Mouse (Mus musculus): ENCODE measurements around the gene Mst1.
A peak's percentile ranks its signal among the peaks of the same experiment; 100 is the strongest.

The Mst1 gene

GRCm38 (mm10) chr9:108056361-108057261 is 23.6 kb upstream of the Mst1 start:
- no peak for DNase-seq (ENCODE audit: low spot score in 2 of 2)

- DNase-seq (ENCODE audit: low spot score in 2 of 2), result no peak
Measured at GRCm38 (mm10) chr9:108057262-108057562, 23.0 kb upstream of the Mst1 start.

DNA sequence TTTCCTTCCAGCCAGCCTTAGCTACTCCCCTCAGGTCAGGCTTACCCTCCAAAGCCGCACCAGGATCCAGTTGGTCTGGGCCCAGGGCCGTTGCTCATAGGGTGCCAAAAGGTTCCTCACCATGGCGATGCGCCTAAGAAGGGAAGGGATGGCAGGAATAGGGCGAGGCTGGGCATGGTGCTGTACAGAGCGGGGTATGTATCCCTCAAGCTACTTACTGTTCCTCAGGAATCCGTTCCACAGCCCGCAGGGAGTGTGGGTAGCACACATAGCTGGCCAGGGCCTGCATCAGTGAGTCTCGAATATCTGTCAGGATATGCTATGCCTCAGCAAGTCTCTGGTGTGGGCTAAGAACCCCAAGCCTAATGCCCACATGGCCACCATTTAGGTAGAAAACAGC is 21.9 kb upstream of the Mst1 start:
- no peak for DNase-seq (ENCODE audit: low spot score in 2 of 2)

DNA sequence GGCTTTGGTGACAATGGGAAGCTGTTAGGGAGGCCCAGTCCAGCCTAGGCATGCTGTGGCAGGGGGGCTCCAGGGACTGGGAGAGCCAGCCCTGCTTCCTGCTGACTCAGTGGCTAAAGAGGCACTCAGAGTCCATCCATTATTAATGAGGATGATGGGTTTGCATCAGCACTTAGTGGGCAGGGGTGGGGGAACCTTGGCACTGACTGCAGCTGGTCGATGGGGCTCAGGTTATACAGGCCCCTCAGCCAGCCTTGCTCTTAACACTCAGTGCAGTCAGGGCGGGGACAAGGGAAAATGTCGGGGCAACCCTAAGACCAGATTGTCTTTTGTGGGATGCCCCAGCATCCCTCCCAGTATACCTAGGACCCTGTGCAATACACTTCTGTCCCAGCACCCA is 18.1 kb upstream of the Mst1 start:
- DNase-seq (ENCODE audit: low spot score in 2 of 2), result no peak

- DNase-seq (ENCODE audit: low spot score in 2 of 2), result no peak
Measured at GRCm38 (mm10) chr9:108063361-108063760, 16.9 kb upstream of the Mst1 start.

- DNase-seq (ENCODE audit: low spot score in 2 of 2), result peak in 1 of 2 experiments; percentile 64
Measured at GRCm38 (mm10) chr9:108065491-108066011, 14.7 kb upstream of the Mst1 start.

DNA sequence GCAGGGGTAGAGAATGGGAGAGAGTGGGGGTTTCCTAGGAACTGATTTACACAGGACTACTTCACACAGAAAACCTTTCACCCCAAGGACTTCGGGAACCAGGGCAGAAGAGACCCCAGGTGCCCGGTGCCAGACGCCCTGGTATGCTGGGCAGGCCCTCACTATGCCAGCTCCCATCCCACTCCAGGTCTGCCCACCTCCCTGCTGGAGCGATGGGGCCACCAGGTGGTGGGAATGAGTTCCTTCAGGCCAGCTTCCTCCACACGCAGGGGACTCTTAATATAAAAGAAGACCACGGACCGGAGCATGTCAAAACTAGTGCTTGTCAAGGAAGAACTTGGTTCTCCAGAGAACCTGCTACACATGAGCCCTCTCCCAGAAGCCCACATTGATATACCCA is 13.0 kb upstream of the Mst1 start:
- no peak for DNase-seq (ENCODE audit: low spot score in 2 of 2)

- DNase-seq (ENCODE audit: low spot score in 2 of 2), result peak in 1 of 2 experiments; percentile 74
Measured at GRCm38 (mm10) chr9:108067900-108068299, 12.3 kb upstream of the Mst1 start.

DNA sequence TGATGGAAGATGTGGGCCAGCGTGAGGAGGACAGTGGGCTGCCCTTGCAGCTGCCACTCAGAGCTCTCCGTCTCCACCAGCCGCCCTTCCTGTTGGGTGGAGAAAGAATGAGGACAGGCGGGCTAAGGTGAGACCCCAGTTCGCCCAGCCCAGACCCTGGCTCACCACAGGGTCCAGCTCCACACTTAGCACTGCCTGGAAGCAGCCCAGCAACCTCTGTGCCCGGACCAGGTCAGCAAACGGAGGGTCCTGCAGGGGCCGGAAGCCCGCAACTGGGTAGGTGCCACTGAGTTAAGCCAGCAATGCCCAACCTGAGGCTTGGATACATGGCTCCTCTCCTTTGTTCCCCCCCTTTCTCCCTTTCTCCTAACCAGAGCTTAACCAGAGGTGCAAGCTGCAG is 11.2 kb upstream of the Mst1 start:
- no peak for DNase-seq (ENCODE audit: low spot score in 2 of 2)

- DNase-seq (ENCODE audit: low spot score in 2 of 2), result no peak
Measured at GRCm38 (mm10) chr9:108069529-108069928, 10.7 kb upstream of the Mst1 start.

- DNase-seq (ENCODE audit: low spot score in 2 of 2), result no peak
Measured at GRCm38 (mm10) chr9:108071801-108072200, 8.4 kb upstream of the Mst1 start.

GRCm38 (mm10) chr9:108072481-108072924 is 7.7 kb upstream of the Mst1 start:
- no peak for DNase-seq (ENCODE audit: low spot score in 2 of 2)

DNA sequence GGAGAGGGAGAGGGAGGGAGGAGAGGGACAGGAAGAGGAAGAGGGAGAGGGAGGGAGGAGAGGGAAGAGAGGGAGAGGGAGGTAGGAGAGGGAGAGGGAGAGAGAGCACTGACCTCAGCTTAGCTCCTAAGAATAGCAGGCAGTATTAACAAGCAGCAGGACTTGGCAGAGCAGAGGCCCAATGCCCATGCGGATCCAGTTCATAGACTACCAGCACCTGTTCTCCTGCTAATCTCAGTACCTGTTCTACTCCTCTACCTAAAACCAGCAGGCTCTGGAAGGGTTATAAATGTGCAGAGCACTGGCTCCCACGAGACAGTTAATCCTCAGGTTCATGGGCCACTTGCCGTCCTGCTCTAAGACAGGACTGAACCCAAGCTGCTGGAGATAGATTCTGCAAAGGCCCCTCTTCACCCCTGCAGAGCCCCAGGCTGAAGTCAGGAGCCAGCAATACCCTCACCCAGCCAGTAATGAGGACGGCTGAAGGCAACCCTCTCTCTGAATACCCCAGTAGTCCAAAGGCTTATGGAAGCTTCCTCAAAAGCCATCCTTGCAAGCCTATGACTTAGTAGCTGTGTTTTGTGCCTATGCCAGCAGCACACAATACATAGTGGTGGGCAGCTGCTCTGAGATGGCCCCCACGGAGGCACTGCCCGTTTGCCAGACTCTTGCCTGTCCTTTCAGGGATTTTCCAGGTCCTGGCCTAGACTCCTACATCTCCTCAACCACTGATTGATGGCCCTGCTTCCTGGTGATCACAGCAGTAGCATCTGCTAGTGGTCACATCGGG is 6.9 kb upstream of the Mst1 start:
- DNase-seq (ENCODE audit: low spot score in 2 of 2), result no peak

DNA sequence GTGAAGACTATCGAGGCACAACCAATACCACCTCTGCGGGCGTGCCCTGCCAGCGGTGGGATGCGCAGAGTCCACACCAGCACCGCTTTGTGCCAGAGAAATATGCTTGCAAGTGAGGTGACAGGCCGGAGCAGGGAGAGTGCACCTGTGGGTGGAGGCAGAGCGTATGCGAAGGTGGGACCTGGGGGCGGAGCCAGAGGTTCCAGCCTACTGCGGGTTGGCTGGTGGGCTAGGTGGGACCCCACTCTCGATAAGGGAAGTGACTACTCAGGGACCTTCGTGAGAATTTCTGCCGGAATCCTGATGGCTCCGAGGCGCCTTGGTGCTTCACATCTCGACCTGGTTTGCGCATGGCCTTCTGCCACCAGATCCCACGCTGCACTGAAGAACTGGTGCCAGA is 2.3 kb downstream of the Mst1 start:
- no peak for DNase-seq (ENCODE audit: low spot score in 2 of 2)

DNA sequence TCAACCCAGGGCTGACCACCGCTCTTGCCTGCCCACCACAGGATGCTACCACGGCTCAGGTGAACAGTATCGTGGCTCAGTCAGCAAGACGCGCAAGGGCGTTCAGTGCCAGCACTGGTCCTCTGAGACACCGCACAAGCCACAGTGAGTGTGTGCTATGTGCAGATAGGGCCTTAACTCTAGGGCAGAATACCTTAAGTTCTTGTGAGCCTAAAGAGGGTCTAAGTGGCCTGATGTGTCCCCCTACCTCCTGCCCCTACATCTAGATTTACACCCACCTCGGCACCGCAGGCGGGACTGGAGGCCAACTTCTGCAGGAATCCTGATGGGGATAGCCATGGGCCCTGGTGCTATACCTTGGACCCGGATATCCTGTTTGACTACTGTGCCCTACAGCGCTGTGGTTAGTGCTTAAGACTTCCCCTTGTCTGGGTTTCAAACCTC is 2.8 kb downstream of the Mst1 start, which contains the start of gene Rnf123:
Gene Rnf123, minus strand, starts transcription at position 359 of the 444 bp plus-strand sequence.
- no peak for DNase-seq (ENCODE audit: low spot score in 2 of 2)

DNA sequence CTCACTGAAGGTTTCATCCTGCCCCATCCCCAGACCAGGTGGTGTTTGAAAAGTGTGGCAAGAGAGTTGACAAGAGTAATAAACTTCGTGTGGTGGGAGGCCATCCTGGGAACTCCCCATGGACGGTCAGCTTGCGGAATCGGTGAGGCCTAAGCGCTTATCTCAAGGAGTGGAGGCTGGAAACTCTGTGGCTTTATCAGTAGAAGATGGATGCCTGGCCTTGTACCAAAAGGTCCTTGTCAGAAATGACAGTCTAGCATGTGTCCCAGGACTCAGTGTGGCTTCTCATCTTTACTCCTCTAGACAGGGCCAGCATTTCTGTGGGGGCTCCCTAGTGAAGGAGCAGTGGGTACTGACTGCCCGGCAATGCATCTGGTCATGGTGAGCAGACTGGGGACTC is 3.3 kb downstream of the Mst1 start:
- no peak for DNase-seq (ENCODE audit: low spot score in 2 of 2)

GRCm38 (mm10) chr9:108085261-108085660 is 5.0 kb downstream of the Mst1 start:
- no peak for DNase-seq (ENCODE audit: low spot score in 2 of 2)

DNA sequence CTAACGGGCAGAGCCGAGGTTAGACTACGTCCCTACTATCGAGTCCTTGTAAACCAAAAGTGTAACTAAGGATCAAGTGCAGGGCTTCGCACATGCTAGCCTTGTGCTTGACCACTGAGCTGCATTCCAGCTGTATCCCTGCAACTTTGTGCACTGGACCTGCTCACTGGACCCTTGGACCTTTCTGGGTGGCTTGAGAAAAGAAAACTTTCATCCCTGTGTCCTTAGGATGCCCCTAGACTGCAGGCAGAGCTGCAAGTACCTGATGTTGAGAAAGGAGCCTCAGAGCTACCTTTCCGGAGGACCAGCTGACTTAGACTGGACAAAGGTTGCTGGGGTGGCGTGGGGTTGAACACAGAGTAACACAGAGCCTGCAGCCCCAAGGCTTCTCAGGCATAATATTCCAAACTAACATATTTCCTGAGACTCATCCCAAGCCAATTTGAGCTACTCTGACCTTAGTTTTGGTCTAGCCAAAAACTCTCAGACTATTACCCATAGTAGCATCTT is 10.4 kb downstream of the Mst1 start:
- no peak for DNase-seq (ENCODE audit: low spot score in 2 of 2)

GRCm38 (mm10) chr9:108093586-108093985 is 13.3 kb downstream of the Mst1 start:
- DNase-seq (ENCODE audit: low spot score in 2 of 2), result no peak

- DNase-seq (ENCODE audit: low spot score in 2 of 2), result peak; percentile 86 to 90
Measured at GRCm38 (mm10) chr9:108094184-108094941, 14.1 kb downstream of the Mst1 start, which contains the start of gene Apeh. Apeh (minus strand) TSS chr9:108094606.

GRCm38 (mm10) chr9:108094998-108095411 is 14.8 kb downstream of the Mst1 start:
- DNase-seq (ENCODE audit: low spot score in 2 of 2), result no peak

Data from frontal cortex, postnatal 10 days (tissue).